Mouse (Mus musculus) stomach, embryonic 14.5 days (tissue): ENCODE data around the gene Ppp1r3a. TPM values are rescaled to one million over a fixed set of nuclear protein-coding genes. Genes with fewer than 3 reads are reported as not detected.

Experiments used
- ATAC-seq: fragments of 200-750 bp; cut with Nextera tagmentation; 2 replicates; pipeline ENCODE4 v1.8.0; 2017; ENCODE audit warnings: low read depth, moderate TSS enrichment; ENCODE audit not compliant: insufficient number of reproducible peaks, insufficient read depth, low FRiP score
- H3K27ac ChIP-seq: fragments of 300-500 bp; sonication (generic); 2 replicates; pipeline ENCODE4 v1.5.1; 2014; ENCODE audit warnings: mild to moderate bottlenecking, low read length, moderate library complexity, mixed read lengths
- H3K27me3 ChIP-seq: fragments of 300-500 bp; sonication (generic); 2 replicates; pipeline ENCODE4 v1.6.1; 2014; ENCODE audit warnings: low read length, control low read depth, mixed read lengths; ENCODE audit not compliant: control insufficient read depth, insufficient read depth
- H3K36me3 ChIP-seq: fragments of 300-500 bp; sonication (generic); 2 replicates; pipeline ENCODE4 v1.6.1; 2014; ENCODE audit warnings: mild to moderate bottlenecking, control low read depth, low read length, moderate library complexity, mixed read lengths; ENCODE audit not compliant: control insufficient read depth, insufficient read depth
- H3K4me1 ChIP-seq: fragments of 300-500 bp; sonication (generic); 2 replicates; pipeline ENCODE4 v1.6.1; 2014; ENCODE audit warnings: low read length, control low read depth, mixed read lengths; ENCODE audit not compliant: control insufficient read depth, insufficient read depth
- H3K4me2 ChIP-seq: fragments of 300-500 bp; sonication (generic); replicated peaks from 2 replicates; pipeline ENCODE4 v1.6.1; 2014; ENCODE audit warnings: low read depth, low read length, control low read depth
- H3K4me3 ChIP-seq: fragments of 300-500 bp; sonication (generic); 2 replicates; pipeline ENCODE4 v1.5.1; 2014; ENCODE audit warnings: low read depth, low read length, control low read depth
- H3K9ac ChIP-seq: fragments of 300-500 bp; sonication (generic); replicated peaks from 2 replicates; pipeline ENCODE4 v1.6.1; 2014; ENCODE audit warnings: low read depth, mild to moderate bottlenecking, control low read depth, low read length, moderate library complexity, mixed read lengths
- H3K9me3 ChIP-seq: fragments of 300-500 bp; sonication (generic); 2 replicates; pipeline ENCODE4 v1.6.1; 2016; ENCODE audit warnings: low read depth, low read length, control low read depth; ENCODE audit not compliant: control insufficient read depth
- WGBS: fragments of 180-500 bp; shearing (Covaris S2); extraction: QIAGEN DNeasy Blood & Tissue Kit; methylation state at CpG from one replicate; pipeline ENCODE4 v1.1.7; 2014; 5-methylcytosine and 5-hydroxymethylcytosine counted together
- polyA plus RNA-seq: library from polyadenylated mRNA; unstranded; fragments of >200 nt; fragmentation: Nextera tagmentation; extraction: Ambion mirVana; gene quantifications from 2 replicates; pipeline ENCODE4 v1.2.1, GENCODE M21; 2014

The Ppp1r3a gene
- 0.38 and 0.45 TPM in 2 replicates for polyA plus RNA-seq

GRCm38 (mm10) chr6:14754901-14755591 is at the start of gene Ppp1r3a:
Ppp1r3a (minus strand) TSS chr6:14755274.
- Histone ChIP-seq H3K4me2 (no peak within 1 kb of the TSS), H3K9me3 (no peaks in the 10 kb centered on the region), H3K4me3 (no peak within 1 kb of the TSS), H3K36me3 (no peaks in the 10 kb centered on the region), H3K4me1 (no peaks in the 10 kb centered on the region), H3K27ac (no peak within 1 kb of the TSS), H3K9ac (no peak within 1 kb of the TSS), H3K27me3 (no peaks in the 10 kb centered on the region)
- 78% methylated on average over 7 of the region's 7 CpGs for WGBS
- no peak for ATAC-seq

- Histone ChIP-seq H3K4me1 (no peaks in the 10 kb centered on the region), H3K4me3 (no peak overlapping the region), H3K9me3 (no peaks in the 10 kb centered on the region), H3K27me3 (no peaks in the 10 kb centered on the region), H3K4me2 (no peak overlapping the region), H3K9ac (no peak overlapping the region), H3K27ac (peak overlapping the region; percentile 6; the same call in 1 of the 2 replicates), H3K36me3 (no peaks in the 10 kb centered on the region)
- 91% methylated on average over 1 of the region's 1 CpGs for WGBS
- ATAC-seq, result peak; percentile 89
Observed at GRCm38 (mm10) chr6:14787157-14787938, 32.3 kb upstream of the Ppp1r3a start.

GRCm38 (mm10) chr6:14777920-14778319 is 22.8 kb upstream of the Ppp1r3a start:
- Histone ChIP-seq H3K9me3 (peaks cover 3% of the 10 kb centered on the region; the same call in 1 of the 2 replicates), H3K4me1 (no peaks in the 10 kb centered on the region), H3K36me3 (no peaks in the 10 kb centered on the region), H3K4me3 (no peak overlapping the region), H3K9ac (no peak overlapping the region), H3K27me3 (no peaks in the 10 kb centered on the region), H3K27ac (no peak overlapping the region), H3K4me2 (no peak overlapping the region)
- 87% methylated on average over 4 of the region's 4 CpGs for WGBS
- no peak for ATAC-seq

GRCm38 (mm10) chr6:14771717-14772116 is 16.6 kb upstream of the Ppp1r3a start:
- Histone ChIP-seq H3K9ac (no peak overlapping the region), H3K4me1 (no peaks in the 10 kb centered on the region), H3K9me3 (peaks cover 3% of the 10 kb centered on the region; the same call in 1 of the 2 replicates), H3K36me3 (no peaks in the 10 kb centered on the region), H3K27me3 (no peaks in the 10 kb centered on the region), H3K4me3 (no peak overlapping the region), H3K4me2 (no peak overlapping the region), H3K27ac (no peak overlapping the region)
- whole genome bisulfite sequencing, result 74% methylated on average over 2 of the region's 2 CpGs
- no peak for ATAC-seq

GRCm38 (mm10) chr6:14757486-14757885 is 2.4 kb upstream of the Ppp1r3a start:
- WGBS, result 66% methylated on average over 3 of the region's 3 CpGs
- Histone ChIP-seq H3K36me3 (no peaks in the 10 kb centered on the region), H3K4me1 (no peaks in the 10 kb centered on the region), H3K27ac (no peak overlapping the region), H3K9me3 (no peaks in the 10 kb centered on the region), H3K4me3 (no peak overlapping the region), H3K4me2 (no peak overlapping the region), H3K27me3 (no peaks in the 10 kb centered on the region), H3K9ac (no peak overlapping the region)
- ATAC-seq, result no peak

GRCm38 (mm10) chr6:14753512-14753911 is 1.6 kb downstream of the Ppp1r3a start:
- no peak overlapping the region for H3K4me2 ChIP-seq
- H3K9ac ChIP-seq, result no peak overlapping the region
- H3K27ac ChIP-seq, result no peak overlapping the region
- no peaks in the 10 kb centered on the region for H3K36me3 ChIP-seq
- ATAC-seq, result no peak
- H3K4me3 ChIP-seq, result no peak overlapping the region
- H3K27me3 ChIP-seq, result no peaks in the 10 kb centered on the region
- WGBS, result 76% methylated on average over 4 of the region's 4 CpGs
- no peaks in the 10 kb centered on the region for H3K9me3 ChIP-seq
- H3K4me1 ChIP-seq, result no peaks in the 10 kb centered on the region

- ATAC-seq, result no peak
Observed at GRCm38 (mm10) chr6:14752211-14752610, 2.9 kb downstream of the Ppp1r3a start.

GRCm38 (mm10) chr6:14747000-14747399 is 8.1 kb downstream of the Ppp1r3a start:
- no peaks in the 10 kb centered on the region for H3K27me3 ChIP-seq
- H3K9ac ChIP-seq, result no peak overlapping the region
- H3K4me2 ChIP-seq, result no peak overlapping the region
- H3K27ac ChIP-seq, result no peak overlapping the region
- H3K9me3 ChIP-seq, result no peaks in the 10 kb centered on the region
- H3K4me3 ChIP-seq, result no peak overlapping the region
- 69% methylated on average over 2 of the region's 2 CpGs for WGBS
- H3K36me3 ChIP-seq, result no peaks in the 10 kb centered on the region
- ATAC-seq, result no peak
- H3K4me1 ChIP-seq, result no peaks in the 10 kb centered on the region

More at GRCm38 (mm10) chr6:14752211-14752610, 2.9 kb downstream of the Ppp1r3a start:
- 71% methylated on average over 1 of the region's 1 CpGs for WGBS
- Histone ChIP-seq H3K9me3 (no peaks in the 10 kb centered on the region), H3K4me3 (no peak overlapping the region), H3K27me3 (no peaks in the 10 kb centered on the region), H3K4me2 (no peak overlapping the region), H3K9ac (no peak overlapping the region), H3K36me3 (no peaks in the 10 kb centered on the region), H3K4me1 (no peaks in the 10 kb centered on the region), H3K27ac (no peak overlapping the region)
